Mouse (Mus musculus): ENCODE data around the gene Ccdc63. TPM values are rescaled to one million over a fixed set of nuclear protein-coding genes. Genes with fewer than 3 reads are reported as not detected.

Gene Ccdc63
- total RNA-seq, 2 experiments from 2014 or later: not detected

DNA sequence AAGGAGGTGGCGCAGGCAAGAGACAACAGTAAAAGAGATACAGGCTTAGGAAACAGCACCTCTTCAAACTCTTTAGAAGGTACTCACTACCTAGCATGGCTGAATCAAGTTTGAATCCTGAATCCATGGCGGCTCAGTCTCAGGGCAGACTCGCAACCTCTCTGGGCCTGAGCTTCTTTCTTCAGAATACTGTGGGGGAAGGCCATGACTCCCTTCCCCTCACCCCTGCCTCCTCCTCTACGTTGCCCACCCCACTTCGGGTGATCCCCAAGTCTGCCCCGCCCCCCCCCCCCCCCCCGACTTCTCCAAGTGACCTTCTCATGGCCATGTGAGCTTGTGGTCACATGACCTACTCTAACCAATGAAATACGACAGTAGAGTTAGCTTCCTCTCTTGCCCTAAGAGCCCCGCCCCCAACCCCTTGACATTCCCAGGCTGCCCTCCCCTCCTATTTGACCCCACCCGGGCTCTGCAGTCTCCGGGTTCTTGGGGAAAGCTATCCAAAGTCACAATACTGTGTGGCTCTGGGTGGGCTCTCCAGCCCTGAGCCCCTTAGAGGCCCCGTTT, 79.8 kb downstream of the Ccdc63 start:
- intact Hi-C loops (cut with DNase I): no loop called here
- no peak for DNase-seq

GRCm38 (mm10) chr5:122059060-122060017, 81.3 kb downstream of the Ccdc63 start:
- intact Hi-C loops (cut with DNase I): loop anchor here (1.0 to 5.0 kb wide), 2 partner anchors 117 to 187 kb away; no protein-coding TSS in a partner anchor
- peak; percentile 66 to 80 for DNase-seq

Other genes with a start within 250 kb of the Ccdc63 start
- 10 to 100 TPM; 24.8 to 27.0 TPM for gene Cux2, start 90.7 kb downstream of the Ccdc63 start, total RNA-seq (2021)
- over 10,000 TPM; 16,479 to 17,190 TPM for gene Myl2, start 39.9 kb downstream of the Ccdc63 start, total RNA-seq (2021)
- gene Ppp1cc, start 17.5 kb upstream of the Ccdc63 start, total RNA-seq (2021): 100 to 1,000 TPM; 121 to 152 TPM
- 1 to 10 TPM; 1.4 TPM for gene Hvcn1, start 66.0 kb upstream of the Ccdc63 start, total RNA-seq (2021)
- gene Tctn1, start 123.6 kb upstream of the Ccdc63 start, total RNA-seq (2021): 1 to 10 TPM; 5.2 to 6.7 TPM
- 10 to 100 TPM; 85.5 to 87.2 TPM for gene Pptc7, start 143.5 kb upstream of the Ccdc63 start, total RNA-seq (2021)
- 1 to 10 TPM; 1.4 to 1.5 TPM for gene Rad9b, start 213.4 kb upstream of the Ccdc63 start, total RNA-seq (2021)
- gene Vps29, start 213.5 kb upstream of the Ccdc63 start, total RNA-seq (2021): 100 to 1,000 TPM in 1 of 2 experiments, 10 to 100 TPM in 1; 86.7 to 103 TPM
- gene Gpn3, start 231.1 kb upstream of the Ccdc63 start, total RNA-seq (2021): 10 to 100 TPM; 23.1 to 25.6 TPM
- gene Fam216a, start 231.5 kb upstream of the Ccdc63 start, total RNA-seq (2021): 10 to 100 TPM; 15.1 to 16.5 TPM